Mouse (Mus musculus) forebrain, embryonic 15.5 days (tissue): ENCODE measurements around the gene Krtap1-3. TPM values are rescaled to one million over a fixed set of nuclear protein-coding genes. Genes with fewer than 3 reads are reported as not detected.
"Not testable (repeated sequence)": the region's sequence is repeated elsewhere in the genome, so short reads cannot be mapped to it uniquely, and the experiment has no call there.

ENCODE experiments used
- ATAC-seq: fragments of 200-750 bp; cut with Nextera tagmentation; replicated peaks from 2 replicates; pipeline ENCODE4 v1.8.0; 2017; ENCODE audit warnings: mild to moderate bottlenecking, moderate TSS enrichment, moderate library complexity
- H3K27ac ChIP-seq: fragments of 300-500 bp; sonication (generic); replicated peaks from 2 replicates; pipeline ENCODE4 v1.5.1; 2015; ENCODE audit warnings: mild to moderate bottlenecking, inconsistent platforms
- H3K27me3 ChIP-seq: fragments of 300-500 bp; sonication (generic); 2 replicates; pipeline ENCODE4 v1.6.1; 2015; ENCODE audit warnings: inconsistent platforms
- H3K36me3 ChIP-seq: fragments of 300-500 bp; sonication (generic); 2 replicates; pipeline ENCODE4 v1.6.1; 2015; ENCODE audit warnings: mild to moderate bottlenecking, inconsistent platforms
- H3K4me1 ChIP-seq: fragments of 300-500 bp; sonication (generic); 2 replicates; pipeline ENCODE4 v1.6.1; 2015; ENCODE audit warnings: inconsistent platforms
- H3K4me2 ChIP-seq: fragments of 300-500 bp; sonication (generic); replicated peaks from 2 replicates; pipeline ENCODE4 v1.6.1; 2015; ENCODE audit warnings: mild to moderate bottlenecking, inconsistent platforms
- H3K4me3 ChIP-seq: fragments of 300-500 bp; sonication (generic); 2 replicates; pipeline ENCODE4 v1.5.1; 2015; ENCODE audit warnings: mild to moderate bottlenecking, inconsistent platforms
- H3K9ac ChIP-seq: fragments of 300-500 bp; sonication (generic); replicated peaks from 2 replicates; pipeline ENCODE4 v1.6.1; 2015; ENCODE audit warnings: mild to moderate bottlenecking, inconsistent platforms
- H3K9me3 ChIP-seq: fragments of 300-500 bp; sonication (generic); 2 replicates; pipeline ENCODE4 v1.6.1; 2016; ENCODE audit warnings: inconsistent platforms
- WGBS: fragments of 180-500 bp; shearing (Covaris S2); methylation state at CpG from one replicate; pipeline ENCODE4 v1.1.7; 2015; ENCODE audit warnings: mixed read lengths; 5-methylcytosine and 5-hydroxymethylcytosine counted together
- polyA plus RNA-seq: library from polyadenylated mRNA; unstranded; fragments of >200 nt; fragmentation: Nextera tagmentation; extraction: Ambion mirVana; gene quantifications from 2 replicates; pipeline ENCODE4 v1.2.1, GENCODE M21; 2015

Gene Krtap1-3
- polyA plus RNA-seq: not detected in 2 replicates

DNA sequence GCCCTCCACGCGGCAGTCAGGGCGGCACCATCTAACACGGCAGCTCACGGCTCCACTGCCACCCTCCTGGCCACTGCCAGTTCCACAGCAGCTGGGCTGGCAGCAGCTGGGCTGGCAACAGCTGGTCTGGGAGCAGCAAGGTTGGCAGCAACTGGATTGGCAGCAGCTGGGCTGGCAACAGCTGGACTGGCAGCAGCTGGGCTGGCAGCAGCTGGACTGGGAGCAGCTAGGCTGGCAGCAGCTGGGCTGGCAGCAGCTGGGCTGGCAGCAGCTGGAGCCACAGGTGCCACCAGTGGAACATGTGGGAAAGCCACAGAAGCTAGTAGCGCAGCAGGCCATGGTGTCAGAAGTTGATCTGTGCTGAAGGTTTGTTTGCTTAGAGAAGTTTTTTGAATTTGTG lies at the start of gene Krtap1-3:
Krtap1-3 (minus strand) TSS at position 359 of the 400 bp plus-strand sequence.
- Histone ChIP-seq H3K4me1 (no peaks in the 10 kb centered on the region), H3K9me3 (no peaks in the 10 kb centered on the region)
- ATAC-seq: no peak

DNA sequence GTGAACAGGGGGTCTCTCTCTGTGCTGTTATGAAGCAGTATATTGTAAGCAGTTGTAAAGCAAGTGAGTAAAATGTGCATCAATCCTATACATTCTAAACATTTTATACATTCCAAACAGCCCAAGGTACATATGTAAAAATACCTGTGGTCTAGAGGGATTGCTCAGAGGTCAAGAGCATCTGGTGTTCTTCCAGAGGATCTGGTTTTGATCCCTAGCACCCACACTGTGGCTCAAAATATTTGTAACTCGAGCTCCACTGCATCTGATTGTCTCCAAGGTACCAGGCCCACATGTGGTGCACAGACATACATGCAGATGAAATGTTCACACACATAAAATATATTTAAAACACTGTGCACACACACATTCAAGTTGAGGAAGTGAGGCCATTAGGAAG lies 49.8 kb upstream of the Krtap1-3 start:
- Histone ChIP-seq H3K36me3 (no peaks in the 10 kb centered on the region), H3K9me3 (no peaks in the 10 kb centered on the region), H3K4me3 (no peak overlapping the region), H3K4me1 (no peaks in the 10 kb centered on the region), H3K27ac (no peak overlapping the region), H3K4me2 (no peak overlapping the region), H3K9ac (no peak overlapping the region), H3K27me3 (no peaks in the 10 kb centered on the region)
- WGBS: 42% methylated on average over 1 of the region's 1 CpGs
- no peak for ATAC-seq

More for the DNA sequence above, at the start of gene Krtap1-3:
- H3K9ac ChIP-seq: no peak within 1 kb of the TSS
- no peaks in the 10 kb centered on the region for H3K36me3 ChIP-seq
- no peaks in the 10 kb centered on the region for H3K27me3 ChIP-seq
- no peak within 1 kb of the TSS for H3K4me2 ChIP-seq
- WGBS: 84% methylated on average over 6 of the region's 6 CpGs
- no peak within 1 kb of the TSS for H3K27ac ChIP-seq
- H3K4me3 ChIP-seq: no peak within 1 kb of the TSS

DNA sequence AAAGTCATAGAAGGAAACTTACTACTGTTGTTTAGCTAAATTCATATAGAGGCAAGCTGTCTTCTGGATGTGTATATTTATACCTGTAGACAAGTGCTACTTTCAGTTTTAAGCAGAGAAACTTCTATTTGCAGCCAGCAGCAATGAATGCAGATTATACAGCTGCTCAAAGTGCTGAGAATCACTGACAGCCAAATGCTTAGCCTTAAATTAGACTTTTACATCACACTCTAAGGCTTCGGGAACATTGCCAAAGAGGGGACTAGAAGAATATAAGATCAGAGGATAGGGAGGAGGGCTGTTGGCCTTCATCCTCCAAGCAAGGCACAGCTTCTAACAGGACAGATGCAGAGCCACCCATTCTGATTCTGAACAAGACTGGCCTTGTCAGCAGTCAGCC lies 45.9 kb upstream of the Krtap1-3 start:
- Histone ChIP-seq H3K9ac (no peak overlapping the region), H3K27me3 (no peaks in the 10 kb centered on the region), H3K27ac (no peak overlapping the region), H3K4me2 (no peak overlapping the region), H3K4me1 (no peaks in the 10 kb centered on the region), H3K9me3 (no peaks in the 10 kb centered on the region), H3K4me3 (no peak overlapping the region), H3K36me3 (no peaks in the 10 kb centered on the region)
- 52% methylated on average over 1 of the region's 1 CpGs for WGBS
- no peak for ATAC-seq

DNA sequence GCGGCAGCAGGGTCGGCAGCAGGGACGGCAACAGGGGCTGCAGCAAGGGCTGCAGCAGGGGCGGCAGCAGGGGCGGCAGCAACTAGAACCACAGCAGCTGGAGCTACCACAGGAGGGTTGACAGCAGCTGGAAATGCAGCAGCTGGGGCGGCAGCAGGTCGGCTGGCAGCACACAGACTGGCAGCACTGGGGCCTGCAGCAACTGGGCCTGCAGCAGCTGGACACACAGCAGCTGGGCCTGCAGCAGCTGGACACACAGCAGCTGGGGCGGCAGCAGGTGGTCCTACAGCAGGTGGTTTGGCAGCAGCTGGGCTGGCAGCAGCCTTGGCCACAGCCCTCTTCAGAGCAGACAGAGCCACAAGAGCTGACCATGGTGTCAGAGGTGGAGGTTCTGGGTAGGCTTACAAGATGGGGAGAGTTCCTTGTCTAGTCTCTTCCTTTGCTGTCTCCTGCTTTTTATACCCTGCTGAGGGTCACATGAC lies 43.6 kb upstream of the Krtap1-3 start, which contains the start of gene Krtap4-2:
Krtap4-2 (minus strand) TSS at position 432 of the 482 bp plus-strand sequence.
- no peaks in the 10 kb centered on the region for H3K36me3 ChIP-seq
- no peaks in the 10 kb centered on the region for H3K9me3 ChIP-seq
- no peak within 1 kb of the TSS for H3K27ac ChIP-seq
- ATAC-seq: no peak
- no peak within 1 kb of the TSS for H3K4me2 ChIP-seq
- no peaks in the 10 kb centered on the region for H3K27me3 ChIP-seq
- no peak within 1 kb of the TSS for H3K4me3 ChIP-seq
- no peaks in the 10 kb centered on the region for H3K4me1 ChIP-seq
- whole genome bisulfite sequencing: 36% methylated on average over 8 of the region's 8 CpGs
- no peak within 1 kb of the TSS for H3K9ac ChIP-seq

DNA sequence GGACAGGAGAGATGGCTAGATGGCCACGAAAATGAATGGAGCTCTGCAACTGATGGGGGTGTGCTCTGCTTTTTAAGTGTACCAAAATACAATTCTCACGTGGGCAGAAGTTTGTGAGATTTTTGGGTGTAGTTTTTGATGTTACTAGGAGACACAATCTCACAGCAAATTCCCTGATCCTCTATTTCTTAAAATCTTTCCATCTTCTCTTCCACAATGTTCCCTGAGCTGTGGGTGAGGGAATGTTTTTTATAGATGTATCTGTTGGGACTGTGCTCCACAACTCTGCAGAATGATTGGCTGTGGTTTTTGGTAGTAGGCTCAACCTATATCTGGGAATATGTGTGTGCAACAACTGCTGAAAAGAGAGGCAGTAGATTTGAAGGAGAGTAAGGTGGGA lies 42.2 kb upstream of the Krtap1-3 start:
- no peak overlapping the region for H3K27ac ChIP-seq
- H3K9me3 ChIP-seq: no peaks in the 10 kb centered on the region
- H3K4me1 ChIP-seq: no peaks in the 10 kb centered on the region
- no peaks in the 10 kb centered on the region for H3K36me3 ChIP-seq
- no peak overlapping the region for H3K9ac ChIP-seq
- no peak overlapping the region for H3K4me2 ChIP-seq
- H3K4me3 ChIP-seq: no peak overlapping the region
- no peak for ATAC-seq
- H3K27me3 ChIP-seq: no peaks in the 10 kb centered on the region
- WGBS: 73% methylated on average over 2 of the region's 2 CpGs

DNA sequence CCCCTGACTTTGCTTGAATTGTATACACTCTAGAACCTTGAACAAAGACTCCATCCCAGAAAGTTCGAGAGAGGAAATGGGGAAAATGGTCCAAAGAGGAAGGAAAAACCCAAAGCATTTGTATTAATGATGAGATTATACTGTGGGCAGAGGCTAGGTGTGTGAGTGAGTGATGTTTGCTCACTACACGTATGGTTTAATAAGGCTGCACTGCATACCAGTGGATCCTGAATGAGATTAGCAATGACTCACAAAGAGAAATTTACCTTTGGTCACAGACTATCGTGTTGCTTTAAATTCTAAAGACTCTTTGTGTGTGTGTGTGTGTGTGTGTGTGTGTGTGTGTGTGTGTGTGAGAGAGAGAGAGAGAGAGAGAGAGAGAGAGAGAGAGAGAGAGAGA lies 39.8 kb upstream of the Krtap1-3 start:
- no peaks in the 10 kb centered on the region for H3K4me1 ChIP-seq
- no peak overlapping the region for H3K27ac ChIP-seq
- no peak for ATAC-seq
- no peaks in the 10 kb centered on the region for H3K9me3 ChIP-seq
- H3K4me3 ChIP-seq: no peak overlapping the region
- H3K9ac ChIP-seq: no peak overlapping the region
- no peaks in the 10 kb centered on the region for H3K27me3 ChIP-seq
- no peaks in the 10 kb centered on the region for H3K36me3 ChIP-seq
- no peak overlapping the region for H3K4me2 ChIP-seq
- WGBS: 71% methylated on average over 3 of the region's 3 CpGs

DNA sequence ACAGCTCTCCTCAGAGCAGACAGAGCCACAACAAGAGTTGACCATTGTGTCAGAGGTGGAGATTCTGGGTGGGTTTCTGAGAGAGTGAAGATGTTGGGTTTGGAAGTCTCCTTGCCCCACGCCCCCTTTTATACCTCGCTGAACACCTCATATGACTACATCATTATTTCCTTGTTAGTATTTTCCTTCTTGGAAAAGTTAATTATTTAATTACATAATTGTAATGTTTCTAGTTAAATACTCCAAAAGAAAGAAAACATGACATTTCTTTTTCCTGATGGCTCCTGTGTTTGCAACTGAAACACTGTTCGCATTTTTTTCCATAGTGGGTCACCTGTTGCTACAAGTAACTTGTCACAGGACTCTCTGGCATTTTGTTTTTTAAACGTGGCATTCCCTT lies 37.0 kb upstream of the Krtap1-3 start, which contains the start of gene Krtap4-1:
Krtap4-1 (minus strand) TSS at position 101 of the 400 bp plus-strand sequence.
- Histone ChIP-seq H3K9me3 (no peaks in the 10 kb centered on the region), H3K4me2 (no peak within 1 kb of the TSS), H3K27ac (no peak within 1 kb of the TSS), H3K27me3 (no peaks in the 10 kb centered on the region), H3K4me3 (no peak within 1 kb of the TSS), H3K36me3 (no peaks in the 10 kb centered on the region), H3K9ac (no peak within 1 kb of the TSS), H3K4me1 (no peaks in the 10 kb centered on the region)
- WGBS: 79% methylated on average over 4 of the region's 4 CpGs
- no peak for ATAC-seq

DNA sequence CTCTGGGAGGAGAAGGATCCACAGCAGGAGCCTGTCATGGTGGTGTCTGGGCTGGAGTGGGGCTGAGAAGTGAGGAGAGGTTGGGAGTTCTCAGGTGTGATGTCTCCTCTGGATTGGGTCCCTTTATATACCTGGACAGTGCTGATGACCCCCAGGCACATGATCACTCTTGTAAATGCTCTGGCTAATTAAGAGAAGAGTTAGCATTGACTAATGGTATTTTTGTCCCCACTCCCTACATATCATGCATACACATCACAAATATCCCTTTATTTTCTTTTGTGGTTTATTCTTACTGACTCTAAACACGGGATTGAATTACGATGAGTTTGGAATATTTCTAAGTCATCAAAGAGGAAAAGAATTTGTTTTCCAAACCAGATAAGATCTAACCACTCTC lies 29.2 kb upstream of the Krtap1-3 start, which contains the start of gene Gm11562:
Gm11562 (minus strand) TSS at position 101 of the 400 bp plus-strand sequence.
- Histone ChIP-seq H3K27me3 (no peaks in the 10 kb centered on the region), H3K9ac (no peak within 1 kb of the TSS), H3K27ac (no peak within 1 kb of the TSS), H3K4me1 (no peaks in the 10 kb centered on the region), H3K9me3 (no peaks in the 10 kb centered on the region), H3K36me3 (no peaks in the 10 kb centered on the region), H3K4me3 (no peak within 1 kb of the TSS), H3K4me2 (no peak within 1 kb of the TSS)
- 91% methylated on average over 2 of the region's 2 CpGs for WGBS
- ATAC-seq: no peak

DNA sequence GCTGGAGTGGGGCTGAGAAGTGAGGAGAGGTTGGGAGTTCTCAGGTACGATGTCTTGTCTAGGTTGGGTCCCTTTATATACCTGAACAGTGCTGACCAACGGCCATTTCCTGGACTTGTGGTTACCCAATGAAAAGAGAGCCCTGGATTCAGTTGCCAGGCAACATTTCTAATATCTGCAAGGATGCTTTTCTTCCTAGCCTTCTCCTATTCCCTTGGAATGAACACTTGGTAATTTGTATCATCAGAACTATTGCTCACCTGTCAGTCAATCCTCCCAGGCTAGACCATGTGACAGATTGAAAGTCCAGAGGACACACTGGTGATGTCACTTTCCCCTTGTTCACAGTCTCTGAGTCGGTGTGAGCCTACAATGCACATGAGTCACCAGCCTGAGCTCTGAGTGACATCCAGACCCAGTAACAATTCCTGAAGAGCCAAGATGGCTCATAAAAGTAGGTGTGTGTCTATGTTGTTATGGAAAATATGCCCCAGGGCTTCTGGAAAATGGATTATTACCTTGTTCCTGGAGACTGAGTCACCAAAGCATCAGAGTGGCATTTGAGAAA lies 23.7 kb upstream of the Krtap1-3 start, which contains the start of gene Krtap2-4:
Krtap2-4 (minus strand) TSS at position 51 of the 568 bp plus-strand sequence.
- no peak within 1 kb of the TSS for H3K27ac ChIP-seq
- H3K9ac ChIP-seq: no peak within 1 kb of the TSS
- H3K4me2 ChIP-seq: no peak within 1 kb of the TSS
- WGBS: 75% methylated on average over 3 of the region's 3 CpGs
- no peaks in the 10 kb centered on the region for H3K27me3 ChIP-seq
- no peak within 1 kb of the TSS for H3K4me3 ChIP-seq
- no peaks in the 10 kb centered on the region for H3K4me1 ChIP-seq
- ATAC-seq: no peak
- H3K9me3 ChIP-seq: no peaks in the 10 kb centered on the region
- no peaks in the 10 kb centered on the region for H3K36me3 ChIP-seq

DNA sequence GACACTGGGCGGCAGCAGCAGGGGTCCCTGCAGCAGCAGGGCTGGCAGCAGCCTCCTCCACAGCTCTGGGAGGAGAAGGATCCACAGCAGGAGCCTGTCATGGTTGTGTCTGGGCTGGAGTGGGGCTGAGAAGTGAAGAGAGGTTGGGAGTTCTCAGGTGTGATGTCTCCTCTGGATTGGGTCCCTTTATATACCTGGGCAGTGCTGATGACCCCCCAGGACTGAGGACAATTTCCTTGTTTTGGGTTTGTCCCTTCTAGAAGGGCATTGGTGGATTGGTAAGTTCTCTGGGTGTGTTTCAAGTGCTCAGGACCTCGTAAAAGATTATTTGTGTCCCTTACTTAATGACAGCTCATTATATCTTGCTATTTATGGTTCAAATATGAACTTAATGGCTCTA lies 18.9 kb upstream of the Krtap1-3 start, which contains the start of gene Gm11937:
Gm11937 (minus strand) TSS at position 101 of the 400 bp plus-strand sequence.
- H3K27me3 ChIP-seq, H3K36me3 ChIP-seq, H3K9ac ChIP-seq, H3K4me1 ChIP-seq, H3K9me3 ChIP-seq, H3K27ac ChIP-seq, H3K4me3 ChIP-seq, ATAC-seq, H3K4me2 ChIP-seq: not testable (repeated sequence)
- WGBS: 86% methylated on average over 2 of the region's 2 CpGs

DNA sequence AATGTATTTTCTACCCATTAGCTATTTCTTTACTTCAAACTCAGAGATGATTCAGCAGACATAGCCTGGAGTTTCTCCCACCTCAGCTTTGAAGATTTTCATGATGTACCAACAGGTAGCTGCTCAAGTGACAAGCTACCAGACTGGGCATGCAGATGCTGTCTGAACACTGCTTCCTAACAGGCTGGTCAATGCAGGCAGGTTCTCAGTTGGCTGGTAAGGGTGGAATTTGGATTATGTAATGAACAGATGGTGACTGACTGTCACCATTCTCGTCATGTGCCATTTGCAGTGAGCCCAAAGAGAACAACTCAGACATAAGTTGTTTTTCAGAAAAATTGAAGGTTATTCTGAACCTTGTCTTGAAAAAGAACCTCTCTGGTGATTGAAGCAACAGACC lies 18.0 kb upstream of the Krtap1-3 start:
- WGBS: 73% methylated on average over 1 of the region's 1 CpGs

DNA sequence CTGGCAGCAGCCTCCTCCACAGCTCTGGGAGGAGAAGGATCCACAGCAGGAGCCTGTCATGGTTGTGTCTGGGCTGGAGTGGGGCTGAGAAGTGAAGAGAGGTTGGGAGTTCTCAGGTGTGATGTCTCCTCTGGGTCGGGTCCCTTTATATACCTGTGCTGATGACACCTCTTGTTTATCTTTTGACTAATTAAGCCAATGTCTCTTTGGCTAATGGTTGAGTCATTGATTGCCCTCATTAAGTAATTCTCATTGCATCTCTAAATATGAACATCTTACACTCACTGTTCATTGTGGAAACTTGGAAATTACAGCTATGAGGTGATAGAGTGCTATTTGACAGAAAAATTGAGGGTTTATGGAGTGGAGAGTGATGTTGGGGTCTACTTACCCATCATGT lies 12.1 kb upstream of the Krtap1-3 start, which contains the start of gene Gm11938:
Gm11938 (minus strand) TSS at position 101 of the 400 bp plus-strand sequence.
- not testable (repeated sequence) for H3K4me2 ChIP-seq, H3K9me3 ChIP-seq, H3K4me3 ChIP-seq, ATAC-seq, H3K27ac ChIP-seq, H3K4me1 ChIP-seq, H3K9ac ChIP-seq, H3K36me3 ChIP-seq, H3K27me3 ChIP-seq
- 86% methylated on average over 1 of the region's 1 CpGs for WGBS

More for the DNA sequence above, 18.0 kb upstream of the Krtap1-3 start:
- Histone ChIP-seq H3K4me3 (no peak overlapping the region), H3K27me3 (no peaks in the 10 kb centered on the region), H3K9ac (no peak overlapping the region), H3K4me1 (no peaks in the 10 kb centered on the region), H3K9me3 (no peaks in the 10 kb centered on the region), H3K4me2 (no peak overlapping the region), H3K36me3 (no peaks in the 10 kb centered on the region), H3K27ac (no peak overlapping the region)
- ATAC-seq: no peak

DNA sequence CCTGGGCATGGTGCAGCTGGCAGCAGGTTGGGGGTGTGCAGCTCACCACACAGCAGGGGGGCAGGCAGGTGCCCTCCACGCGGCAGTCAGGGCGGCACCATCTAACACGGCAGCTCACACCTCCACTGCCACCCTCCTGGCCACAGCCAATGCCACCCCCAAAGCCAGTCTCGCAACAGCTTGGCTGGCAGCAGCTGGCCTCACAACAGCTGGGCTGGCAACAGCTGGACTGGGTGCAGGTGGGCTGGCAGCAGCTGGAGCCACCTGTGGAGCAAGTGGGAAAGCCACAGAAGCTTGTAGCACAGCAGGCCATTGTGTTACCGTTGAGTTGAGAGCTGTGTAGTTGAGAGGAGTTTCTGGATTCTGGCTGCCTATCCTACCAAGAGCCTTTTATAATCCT lies 6.6 kb upstream of the Krtap1-3 start, which contains the start of gene Krtap9-3:
Krtap9-3 (minus strand) TSS at position 364 of the 400 bp plus-strand sequence.
- not testable (repeated sequence) for H3K36me3 ChIP-seq, H3K4me2 ChIP-seq, H3K4me1 ChIP-seq, ATAC-seq, H3K4me3 ChIP-seq, H3K27ac ChIP-seq, H3K27me3 ChIP-seq, H3K9ac ChIP-seq, H3K9me3 ChIP-seq
- 79% methylated on average over 6 of the region's 6 CpGs for WGBS
